Comparison of ENCODE assay signal across 9 mouse cellular contexts in genomic region chr2:148654961-148655360, GRCm38 (mm10). TPM values are rescaled to one million over a fixed set of nuclear protein-coding genes. Genes with fewer than 3 reads are reported as not detected.
A peak's percentile ranks its signal among the peaks of the same experiment; 100 is the strongest.
DNase-seq lines count a peak whose midpoint lies in the region; ATAC-seq and TF ChIP-seq lines count a peak whose summit lies in the region.
"Had no signal": no experiment of that assay in that cellular context is flagged by ENCODE, and none has a peak within 500 bp of the region (broad histone marks: within the 10 kb centered on the region; RNA-seq: fewer than 3 reads in every experiment).

No protein-coding gene starts in this region.

- no peaks in the 10 kb centered on the region for H3K4me1 ChIP-seq in embryonic facial prominence, embryonic 11.5 days (ENCODE audit: control insufficient read depth, insufficient read depth, low read length)
- H3K4me1 ChIP-seq in heart, embryonic 12.5 days (replicated peaks) = no peaks in the 10 kb centered on the region
- H3K4me1 ChIP-seq in lung, adult 2 months (ENCODE audit: control insufficient read depth, insufficient read depth, low read length) = no peaks in the 10 kb centered on the region
- H3K4me1 ChIP-seq in neural tube, embryonic 15.5 days = peaks cover 3% of the 10 kb centered on the region; the same call in 1 of the 2 replicates
- H3K4me1 ChIP-seq: heart, embryonic 13.5 days had no signal

- no peak overlapping the region for H3K27ac ChIP-seq in embryonic facial prominence, embryonic 11.5 days (replicated peaks; ENCODE audit: low read depth, low read length)
- no peak overlapping the region for H3K27ac ChIP-seq in heart, embryonic 12.5 days (ENCODE audit: poor library complexity, severe bottlenecking)
- H3K27ac ChIP-seq in neural tube, embryonic 15.5 days (replicated peaks) = no peak overlapping the region
- H3K27ac ChIP-seq: heart, embryonic 13.5 days had no signal

- H3K9ac ChIP-seq in embryonic facial prominence, embryonic 11.5 days (replicated peaks; ENCODE audit: low read length) = no peak overlapping the region
- H3K9ac ChIP-seq in heart, embryonic 12.5 days = no peak overlapping the region
- no peak overlapping the region for H3K9ac ChIP-seq in neural tube, embryonic 15.5 days (replicated peaks)
- H3K9ac ChIP-seq: heart, embryonic 13.5 days had no signal

- no peak overlapping the region for H3K4me3 ChIP-seq in embryonic facial prominence, embryonic 11.5 days (ENCODE audit: low read depth, low read length)
- H3K4me3 ChIP-seq in heart, embryonic 12.5 days = no peak overlapping the region
- H3K4me3 ChIP-seq in lung, adult 2 months (replicated peaks; ENCODE audit: extremely low read depth, low read depth, low read length) = no peak overlapping the region
- no peak overlapping the region for H3K4me3 ChIP-seq in neural tube, embryonic 15.5 days (replicated peaks)
- H3K4me3 ChIP-seq: heart, embryonic 13.5 days had no signal

- ATAC-seq in embryonic facial prominence, embryonic 11.5 days (replicated peaks; ENCODE audit: insufficient number of reproducible peaks, low FRiP score, low TSS enrichment, low read depth) = no peak
- peak; percentile 59; the same call in 1 of the 2 replicates for ATAC-seq in heart, embryonic 12.5 days (ENCODE audit: insufficient number of reproducible peaks, low FRiP score)
- peak; percentile 90 for ATAC-seq in neural tube, embryonic 15.5 days (ENCODE audit: low FRiP score)

- no peaks in the 10 kb centered on the region for H3K27me3 ChIP-seq in embryonic facial prominence, embryonic 11.5 days (ENCODE audit: control insufficient read depth, insufficient read depth, low read length)
- no peaks in the 10 kb centered on the region for H3K27me3 ChIP-seq in heart, embryonic 12.5 days (replicated peaks)
- H3K27me3 ChIP-seq in neural tube, embryonic 15.5 days (replicated peaks) = no peaks in the 10 kb centered on the region
- H3K27me3 ChIP-seq: heart, embryonic 13.5 days had no signal

- no peak overlapping the region for H3K4me2 ChIP-seq in embryonic facial prominence, embryonic 11.5 days (ENCODE audit: low read depth, low read length)
- H3K4me2 ChIP-seq in heart, embryonic 12.5 days = no peak overlapping the region
- H3K4me2 ChIP-seq in neural tube, embryonic 15.5 days = no peak overlapping the region
- H3K4me2 ChIP-seq: heart, embryonic 13.5 days had no signal

- 4% methylated on average over 3 of the region's 3 CpGs for WGBS in embryonic facial prominence, embryonic 11.5 days
- 2% methylated on average over 3 of the region's 3 CpGs for WGBS in heart, embryonic 12.5 days
- under 1% methylated on average over 3 of the region's 3 CpGs for WGBS in lung, adult 2 months
- WGBS in neural tube, embryonic 15.5 days = 5% methylated on average over 3 of the region's 3 CpGs

- no peaks in the 10 kb centered on the region for H3K36me3 ChIP-seq in embryonic facial prominence, embryonic 11.5 days (replicated peaks; ENCODE audit: control insufficient read depth, insufficient read depth, low read depth, low read length)
- no peaks in the 10 kb centered on the region for H3K36me3 ChIP-seq in heart, embryonic 12.5 days
- H3K36me3 ChIP-seq in neural tube, embryonic 15.5 days = no peaks in the 10 kb centered on the region
- H3K36me3 ChIP-seq: heart, embryonic 13.5 days had no signal

- DNase-seq in CD8-positive naive resting alpha-beta T cell, adult 2 months (ENCODE audit: low read depth in 2 of 2, low spot score in 2 of 2) = peak; percentile 13 to 26
- DNase-seq in adipocyte (ENCODE audit: low spot score) = peak; percentile 89
- peak; percentile 68 for DNase-seq in embryonic facial prominence, embryonic 11.5 days (ENCODE audit: low spot score)
- peak; percentile 64 to 85 for DNase-seq in kidney, postnatal 36 days
- peak; percentile 60 for DNase-seq in lung, adult 2 months
- peak; percentile 64 for DNase-seq in urinary bladder, postnatal 25 days (ENCODE audit: low spot score)

- TF ChIP-seq CTCF in lung, adult 2 months (IDR thresholded peaks at IDR 0.05; ENCODE audit: insufficient read depth, low read length) = peak; percentile 68

- no peaks in the 10 kb centered on the region for H3K9me3 ChIP-seq in embryonic facial prominence, embryonic 11.5 days (replicated peaks; ENCODE audit: control insufficient read depth, low read length)
- no peaks in the 10 kb centered on the region for H3K9me3 ChIP-seq in heart, embryonic 12.5 days (replicated peaks)
- H3K9me3 ChIP-seq in neural tube, embryonic 15.5 days (replicated peaks) = no peaks in the 10 kb centered on the region
- H3K9me3 ChIP-seq: heart, embryonic 13.5 days had no signal

- TF ChIP-seq POLR2A in lung, adult 2 months (IDR thresholded peaks at IDR 0.05; ENCODE audit: borderline replicate concordance, extremely low read depth, low read depth, low read length) = no peak

RNA-seq across cellular contexts. Expression of gene Nxt1, which starts 17.4 kb away (rescaled TPM):
- polyA plus RNA-seq in embryonic facial prominence, embryonic 11.5 days (2014; fragmentation: Nextera tagmentation; extraction: Ambion mirVana) = 131 and 134 TPM in 2 replicates
- polyA plus RNA-seq in heart, embryonic 12.5 days (2016; fragmentation: Nextera tagmentation; extraction: Ambion mirVana) = 53.5 and 59.7 TPM in 2 replicates
- polyA plus RNA-seq in lung, adult 2 months (2012; rRNA removed) = 15.6 and 19.6 TPM in 2 replicates
- 40.2 and 54.3 TPM in 2 replicates for polyA plus RNA-seq in neural tube, embryonic 15.5 days (2015; fragmentation: Nextera tagmentation; extraction: Ambion mirVana)

RNA-seq across cellular contexts. Expression of gene Gzf1, which starts 25.9 kb away (rescaled TPM):
- 27.3 and 30.8 TPM in 2 replicates for polyA plus RNA-seq in embryonic facial prominence, embryonic 11.5 days (2014; fragmentation: Nextera tagmentation; extraction: Ambion mirVana)
- 17.7 and 18.8 TPM in 2 replicates for polyA plus RNA-seq in heart, embryonic 12.5 days (2016; fragmentation: Nextera tagmentation; extraction: Ambion mirVana)
- 10.3 and 10.7 TPM in 2 replicates for polyA plus RNA-seq in lung, adult 2 months (2012; rRNA removed)
- polyA plus RNA-seq in neural tube, embryonic 15.5 days (2015; fragmentation: Nextera tagmentation; extraction: Ambion mirVana) = 13.8 and 15.7 TPM in 2 replicates

Comparison
In these comparisons a context has a peak if more than half of its experiments do, and no peak if none do; other contexts are left out.
1. DNase-seq: peak in every context shown above with its lines; median percentile 89 in adipocyte; 74 in kidney, postnatal 36 days; 68 in embryonic facial prominence, embryonic 11.5 days; 64 in urinary bladder, postnatal 25 days; 60 in lung, adult 2 months; 20 in CD8-positive naive resting alpha-beta T cell, adult 2 months.